Mouse (Mus musculus) heart, adult 2 months (tissue): ENCODE results near the gene Htr1a.

Source experiments
- CTCF ChIP-seq: fragments of 200-600 bp; IDR thresholded peaks from 2 replicates; pipeline ENCODE4 v1.8.1; 2022; ENCODE audit warnings: antibody characterized with exemption, mild to moderate bottlenecking, moderate library complexity
- EP300 ChIP-seq: fragments of 200-500 bp; IDR thresholded peaks from 2 replicates; pipeline ENCODE4 v1.6.1; 2011; ENCODE audit warnings: low read depth, low read length, control low read depth; ENCODE audit not compliant: insufficient read depth

DNA sequence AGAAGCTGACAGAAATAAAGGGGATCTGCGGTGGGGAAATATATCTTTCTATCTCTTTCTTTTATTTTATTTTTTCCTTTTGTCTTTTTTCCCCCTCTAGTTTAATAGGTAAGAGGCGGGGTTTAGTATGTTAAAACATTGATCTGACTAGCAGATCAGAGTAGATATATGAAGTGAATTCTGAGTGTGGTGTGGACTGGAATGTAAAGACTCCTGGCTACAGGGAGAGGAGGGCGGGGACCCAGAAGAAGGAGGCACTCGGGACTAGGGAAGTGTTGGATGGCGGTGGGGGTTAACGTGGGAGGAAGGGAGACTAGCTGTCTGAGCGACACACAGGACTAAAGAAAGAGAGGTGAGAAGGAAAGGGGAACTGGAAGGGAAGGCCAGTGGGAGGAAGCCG lies at the start of gene Htr1a:
- TF ChIP-seq CTCF: no peak
- TF ChIP-seq EP300: no peak
